In the genomic region with DNA sequence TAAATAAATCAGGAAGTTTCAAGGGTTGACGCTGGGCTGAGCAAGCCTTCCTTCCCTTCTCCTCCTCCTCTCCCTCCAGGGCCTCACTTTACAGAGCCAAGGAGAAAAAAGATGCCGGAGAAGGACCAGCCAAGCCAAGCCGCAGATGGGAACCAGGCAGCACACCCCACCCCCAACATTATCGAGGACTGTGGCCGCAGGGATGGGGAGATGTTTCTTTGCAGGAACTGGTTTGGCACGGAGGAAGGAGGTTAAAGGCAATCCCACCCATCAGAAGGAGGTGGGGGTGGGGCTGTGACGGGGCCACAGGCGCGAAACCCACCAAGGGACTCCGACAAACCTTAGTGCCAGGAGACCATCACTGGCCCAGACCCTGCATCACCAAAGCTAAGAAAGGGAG, we compare ENCODE assay signal across 28 mouse cellular contexts. TPM values are rescaled to one million over a fixed set of nuclear protein-coding genes. Genes with fewer than 3 reads are reported as not detected.
DNase-seq lines count a peak whose midpoint lies in the region; ATAC-seq and TF ChIP-seq lines count a peak whose summit lies in the region.
"Had no signal": no experiment of that assay in that cellular context is flagged by ENCODE, and none has a peak within 500 bp of the region (broad histone marks: within the 10 kb centered on the region; RNA-seq: fewer than 3 reads in every experiment).

No protein-coding gene starts in this region.

- H3K4me1 ChIP-seq in stomach, embryonic 16.5 days (ENCODE audit: control insufficient read depth, insufficient read depth, low read length), result no peaks in the 10 kb centered on the region
- H3K4me1 ChIP-seq in stomach, postnatal 0 days (replicated peaks; ENCODE audit: control insufficient read depth, insufficient read depth), result no peaks in the 10 kb centered on the region
- 0 out of 2 replicates have a peak, but pooled peaks cover 2% of the 10 kb centered on the region for H3K4me1 ChIP-seq in forebrain, embryonic 13.5 days

- no peak for TF ChIP-seq EP300 in stomach, postnatal 0 days (optimal IDR thresholded peaks at IDR 0.05)

- no peaks in the 10 kb centered on the region for H3K27me3 ChIP-seq in stomach, embryonic 16.5 days (ENCODE audit: control insufficient read depth, insufficient read depth, low read length)
- H3K27me3 ChIP-seq in stomach, postnatal 0 days (ENCODE audit: control insufficient read depth, insufficient read depth, low read length), result no peaks in the 10 kb centered on the region
- H3K27me3 ChIP-seq in forebrain, embryonic 13.5 days, result no peaks in the 10 kb centered on the region
- H3K27me3 ChIP-seq: CH12.LX; hindbrain, embryonic 13.5 days had no signal

- no peaks in the 10 kb centered on the region for H3K9me3 ChIP-seq in stomach, embryonic 16.5 days (replicated peaks; ENCODE audit: control insufficient read depth, low read length)
- H3K9me3 ChIP-seq in stomach, postnatal 0 days (ENCODE audit: control insufficient read depth, low read length), result no peaks in the 10 kb centered on the region
- H3K9me3 ChIP-seq in forebrain, embryonic 13.5 days (replicated peaks), result no peaks in the 10 kb centered on the region
- H3K9me3 ChIP-seq: heart, embryonic 15.5 days; hindbrain, embryonic 13.5 days had no signal

- WGBS in stomach, embryonic 16.5 days, result 36% methylated on average over 10 of the region's 10 CpGs
- WGBS in stomach, postnatal 0 days, result 44% methylated on average over 10 of the region's 10 CpGs
- 72% methylated on average over 10 of the region's 10 CpGs for WGBS in forebrain, embryonic 13.5 days

- DNase-seq in left cerebral cortex, postnatal 4 days, result peak; percentile 17
- no peak for DNase-seq in left cerebral cortex, postnatal 14 days (ENCODE audit: low spot score in 2 of 2)
- DNase-seq in stomach, postnatal 0 days (ENCODE audit: low spot score), result no peak
- DNase-seq in R1 (ENCODE audit: low read depth, low spot score), result peak; percentile 78
- DNase-seq: adrenal gland, adult 8-10 months; adrenal gland, postnatal 36 days; cerebellum, adult 11 months; cerebellum, adult 8-10 months; cerebellum, postnatal 36 days; gastrocnemius, postnatal 14 days; heart, adult 2 months; heart, postnatal 14 days had no signal

- no peak for ATAC-seq in stomach, embryonic 16.5 days (ENCODE audit: insufficient read depth, low FRiP score)
- ATAC-seq in stomach, postnatal 0 days (ENCODE audit: low FRiP score, low TSS enrichment), result no peak
- no peak for ATAC-seq in frontal cortex, adult (ENCODE audit: low TSS enrichment)
- no peak for ATAC-seq in forebrain, embryonic 13.5 days
- ATAC-seq: forebrain, embryonic 16.5 days; hindbrain, postnatal 0 days; Patski had no signal

- H3K36me3 ChIP-seq in stomach, embryonic 16.5 days (ENCODE audit: control insufficient read depth, insufficient read depth, low read length), result no peaks in the 10 kb centered on the region
- no peaks in the 10 kb centered on the region for H3K36me3 ChIP-seq in stomach, postnatal 0 days (ENCODE audit: control insufficient read depth, insufficient read depth, low read length)
- no peaks in the 10 kb centered on the region for H3K36me3 ChIP-seq in forebrain, embryonic 13.5 days (ENCODE audit: poor library complexity, severe bottlenecking)
- H3K36me3 ChIP-seq: heart, embryonic 15.5 days; hindbrain, embryonic 13.5 days had no signal

- no peak for TF ChIP-seq CTCF in stomach, postnatal 0 days (IDR thresholded peaks at IDR 0.05; ENCODE audit: low read depth)

- peak overlapping the region; percentile 39; the same call in 1 of the 2 replicates for H3K9ac ChIP-seq in stomach, embryonic 16.5 days (ENCODE audit: low read length)
- H3K9ac ChIP-seq in stomach, postnatal 0 days (ENCODE audit: low read length), result no peak overlapping the region
- no peak overlapping the region for H3K9ac ChIP-seq in forebrain, embryonic 13.5 days
- H3K9ac ChIP-seq: heart, embryonic 15.5 days; hindbrain, embryonic 13.5 days had no signal

- intact Hi-C loops in left cerebral cortex, postnatal 4 days (cut with DNase I), result no loop called here
- intact Hi-C loops in left cerebral cortex, postnatal 14 days (cut with DNase I), result no loop called here

- no peak overlapping the region for H3K4me2 ChIP-seq in stomach, embryonic 16.5 days (ENCODE audit: low read depth, low read length)
- no peak overlapping the region for H3K4me2 ChIP-seq in stomach, postnatal 0 days (replicated peaks; ENCODE audit: low read depth)
- H3K4me2 ChIP-seq in forebrain, embryonic 13.5 days, result no peak overlapping the region
- H3K4me2 ChIP-seq: heart, embryonic 11.5 days; heart, embryonic 15.5 days; hindbrain, embryonic 13.5 days had no signal

- no peak overlapping the region for H3K4me3 ChIP-seq in stomach, embryonic 16.5 days (replicated peaks; ENCODE audit: low read length)
- H3K4me3 ChIP-seq in stomach, postnatal 0 days (ENCODE audit: low read depth, low read length), result no peak overlapping the region
- no peak overlapping the region for H3K4me3 ChIP-seq in forebrain, embryonic 13.5 days
- H3K4me3 ChIP-seq: heart, adult 2 months; heart, embryonic 15.5 days; hindbrain, embryonic 13.5 days had no signal

- no peak overlapping the region for H3K27ac ChIP-seq in stomach, embryonic 16.5 days (ENCODE audit: low read length)
- no peak overlapping the region for H3K27ac ChIP-seq in stomach, postnatal 0 days (replicated peaks)
- H3K27ac ChIP-seq in forebrain, embryonic 13.5 days, result no peak overlapping the region
- H3K27ac ChIP-seq: heart, adult 2 months; heart, embryonic 15.5 days; hindbrain, embryonic 13.5 days; hindbrain, postnatal 0 days had no signal

RNA-seq across cellular contexts. Expression of a gene that starts 16.8 kb away (rescaled TPM):
- total RNA-seq in left cerebral cortex, postnatal 4 days (2021), result under 1 TPM; 0.16 to 0.20 TPM
- total RNA-seq in left cerebral cortex, postnatal 14 days (2021), result under 1 TPM; 0.13 to 0.27 TPM
- polyA plus RNA-seq in stomach, embryonic 16.5 days (2015; fragmentation: Nextera tagmentation; extraction: Ambion mirVana), result 17.9 and 22.4 TPM in 2 replicates
- polyA plus RNA-seq in stomach, postnatal 0 days (2015; fragmentation: Nextera tagmentation; extraction: Ambion mirVana), result 0.99 and 1.4 TPM in 2 replicates
- 0.55 TPM in 1 of 2 replicates, not detected in the other for polyA plus RNA-seq in forebrain, embryonic 13.5 days (2015; fragmentation: Nextera tagmentation; extraction: Ambion mirVana)
- total RNA-seq: hindbrain, postnatal 0 days had no signal

RNA-seq across cellular contexts. Expression of a gene that starts 19.1 kb away (rescaled TPM):
- total RNA-seq in left cerebral cortex, postnatal 4 days (2021), result not detected
- under 1 TPM in 1 of 2 experiments, not detected in 1; 0.25 TPM for total RNA-seq in left cerebral cortex, postnatal 14 days (2021)
- not detected in 2 replicates for polyA plus RNA-seq in stomach, embryonic 16.5 days (2015; fragmentation: Nextera tagmentation; extraction: Ambion mirVana)
- not detected in 2 replicates for polyA plus RNA-seq in stomach, postnatal 0 days (2015; fragmentation: Nextera tagmentation; extraction: Ambion mirVana)
- polyA plus RNA-seq in forebrain, embryonic 13.5 days (2015; fragmentation: Nextera tagmentation; extraction: Ambion mirVana), result not detected in 2 replicates
- total RNA-seq: gastrocnemius, adult 18-20 months; gastrocnemius, postnatal 14 days; heart, adult 2 months; heart, postnatal 14 days; hindbrain, postnatal 0 days had no signal
- polyA plus RNA-seq: brain, embryonic 14.5 days; forebrain, embryonic 11.5 days; forebrain, embryonic 16.5 days; heart, adult 2 months; heart, embryonic 11.5 days; heart, embryonic 15.5 days; hindbrain, embryonic 13.5 days; hindbrain, postnatal 0 days; intestine, embryonic 14.5 days; Patski had no signal

RNA-seq across cellular contexts. Expression of a gene that starts 29.9 kb away (rescaled TPM):
- total RNA-seq in left cerebral cortex, postnatal 4 days (2021), result 1 to 10 TPM; 7.2 to 9.3 TPM
- total RNA-seq in left cerebral cortex, postnatal 14 days (2021), result 1 to 10 TPM; 8.6 to 9.5 TPM
- 79.6 and 83.1 TPM in 2 replicates for polyA plus RNA-seq in stomach, embryonic 16.5 days (2015; fragmentation: Nextera tagmentation; extraction: Ambion mirVana)
- 32.7 and 34.5 TPM in 2 replicates for polyA plus RNA-seq in stomach, postnatal 0 days (2015; fragmentation: Nextera tagmentation; extraction: Ambion mirVana)
- 54.4 and 55.5 TPM in 2 replicates for polyA plus RNA-seq in forebrain, embryonic 13.5 days (2015; fragmentation: Nextera tagmentation; extraction: Ambion mirVana)

RNA-seq across cellular contexts. Expression of a gene that starts 30.2 kb away (rescaled TPM):
- 10 to 100 TPM; 13.6 TPM for total RNA-seq in left cerebral cortex, postnatal 4 days (2021)
- total RNA-seq in left cerebral cortex, postnatal 14 days (2021), result 1 to 10 TPM; 8.1 to 9.1 TPM
- 17.5 and 19.4 TPM in 2 replicates for polyA plus RNA-seq in stomach, embryonic 16.5 days (2015; fragmentation: Nextera tagmentation; extraction: Ambion mirVana)
- polyA plus RNA-seq in stomach, postnatal 0 days (2015; fragmentation: Nextera tagmentation; extraction: Ambion mirVana), result 7.1 and 7.4 TPM in 2 replicates
- 11.7 and 13.8 TPM in 2 replicates for polyA plus RNA-seq in forebrain, embryonic 13.5 days (2015; fragmentation: Nextera tagmentation; extraction: Ambion mirVana)

RNA-seq across cellular contexts. Expression of a gene that starts 46.3 kb away (rescaled TPM):
- total RNA-seq in left cerebral cortex, postnatal 4 days (2021), result 1 to 10 TPM; 1.5 to 2.4 TPM
- under 1 TPM; 0.55 to 0.72 TPM for total RNA-seq in left cerebral cortex, postnatal 14 days (2021)
- 1.3 and 2.0 TPM in 2 replicates for polyA plus RNA-seq in stomach, embryonic 16.5 days (2015; fragmentation: Nextera tagmentation; extraction: Ambion mirVana)
- 66.1 and 66.8 TPM in 2 replicates for polyA plus RNA-seq in stomach, postnatal 0 days (2015; fragmentation: Nextera tagmentation; extraction: Ambion mirVana)
- 1.4 and 2.1 TPM in 2 replicates for polyA plus RNA-seq in forebrain, embryonic 13.5 days (2015; fragmentation: Nextera tagmentation; extraction: Ambion mirVana)
- total RNA-seq: adrenal gland, adult 8-10 months; adrenal gland, postnatal 36 days; CH12.LX; gastrocnemius, adult 18-20 months; gastrocnemius, postnatal 14 days; heart, adult 2 months; heart, postnatal 14 days; hematopoietic stem cell, adult 5-6 weeks; hindbrain, postnatal 0 days had no signal
- polyA plus RNA-seq: gonadal fat pad, adult 2 months; heart, adult 2 months; heart, embryonic 11.5 days had no signal

Comparison
In these comparisons a context has a peak if more than half of its experiments do, and no peak if none do; other contexts are left out.
1. DNase-seq: peak in left cerebral cortex, postnatal 4 days (single experiment) and R1 (single experiment); none in left cerebral cortex, postnatal 14 days (0 of 2) and stomach, postnatal 0 days (single experiment).